Mouse (Mus musculus) adrenal gland (tissue): ENCODE data around the gene Sox10.

ENCODE experiments used
- intact Hi-C: fragments of 180-260 bp; cut with DNase I; formaldehyde crosslinking; loops from one replicate; pipeline ENCODE4 v1.15.1; 2025
- long read RNA-seq, 2 experiments: library from polyadenylated mRNA; unstranded; transcript quantifications; one replicate each; pipeline ENCODE4 v2.0.0; 2020; ENCODE audit warnings: borderline replicate concordance in 1 of 2; ENCODE audit not compliant: insufficient replicate concordance in 1 of 2

The Sox10 gene
- long read RNA-seq, experiment 1, result 0 reads
- long read RNA-seq, experiment 2, partial matches to known transcripts, result 0 of 1 reads
- long read RNA-seq, experiment 2, other reads (novel, unspliced or antisense), result 0 of 1 reads

- intact Hi-C loops, result no loop called here
Observed at GRCm38 (mm10) chr15:79165140-79165539, at the start of gene Sox10. TSS of gene Sox10 (minus strand) at chr15:79165240.

DNA sequence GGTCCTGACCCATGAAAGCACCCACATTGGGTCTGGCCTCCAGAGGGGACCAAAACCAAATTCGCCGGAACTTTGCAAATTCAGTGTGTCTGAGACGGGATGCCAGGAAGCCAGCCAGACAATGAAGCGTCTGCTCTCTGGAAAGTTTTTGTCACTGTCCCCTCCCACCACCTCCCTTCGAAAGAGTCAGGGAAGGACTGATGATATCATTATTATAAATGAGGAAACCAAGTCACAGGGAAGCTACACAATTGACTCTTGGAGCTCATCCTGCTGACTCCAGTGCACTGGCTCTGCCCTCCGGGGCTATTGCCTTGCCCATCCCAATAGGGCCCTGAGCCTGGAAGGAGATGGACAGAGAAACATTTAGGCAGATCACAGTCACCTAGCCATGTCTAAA lies 48.6 kb upstream of the Sox10 start:
- intact Hi-C loops, result no loop called here

GRCm38 (mm10) chr15:79212750-79213446 lies 47.9 kb upstream of the Sox10 start:
- intact Hi-C loops, result no loop called here

GRCm38 (mm10) chr15:79210357-79210756 lies 45.3 kb upstream of the Sox10 start:
- intact Hi-C loops, result no loop called here

DNA sequence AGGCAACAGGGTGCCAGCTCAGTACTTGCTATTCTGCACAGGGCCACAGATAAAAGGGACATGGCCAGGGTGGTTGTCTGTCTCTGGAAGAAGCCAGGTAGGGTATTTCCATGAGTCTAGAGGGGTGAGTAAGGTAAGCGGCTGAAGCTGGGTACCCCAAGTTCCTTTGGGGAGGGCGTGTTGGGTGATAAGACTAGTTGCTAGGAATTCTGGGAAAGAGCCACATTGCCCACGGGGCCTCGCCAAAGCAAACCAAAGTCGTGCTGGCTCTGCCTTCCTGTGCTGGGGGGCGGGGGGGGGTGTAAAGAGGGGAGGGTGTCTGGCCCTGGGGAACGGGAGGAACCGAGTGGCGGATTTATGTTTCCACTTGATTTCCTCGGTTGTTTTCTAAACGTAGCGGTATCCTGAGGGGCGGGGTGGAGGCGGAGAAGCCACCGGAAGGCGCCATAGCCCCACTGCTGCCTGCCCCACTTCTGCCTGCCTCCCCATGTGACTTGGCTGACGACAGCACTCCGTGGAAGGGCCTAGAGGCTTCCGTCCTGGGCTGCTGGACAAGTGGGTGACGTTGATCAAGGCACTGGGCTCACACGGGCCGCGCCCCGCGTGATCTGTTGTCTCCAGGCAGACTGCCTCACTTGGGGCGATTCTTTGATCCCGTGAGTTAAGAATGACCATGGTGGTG lies 43.9 kb upstream of the Sox10 start:
- intact Hi-C loops, result no loop called here

DNA sequence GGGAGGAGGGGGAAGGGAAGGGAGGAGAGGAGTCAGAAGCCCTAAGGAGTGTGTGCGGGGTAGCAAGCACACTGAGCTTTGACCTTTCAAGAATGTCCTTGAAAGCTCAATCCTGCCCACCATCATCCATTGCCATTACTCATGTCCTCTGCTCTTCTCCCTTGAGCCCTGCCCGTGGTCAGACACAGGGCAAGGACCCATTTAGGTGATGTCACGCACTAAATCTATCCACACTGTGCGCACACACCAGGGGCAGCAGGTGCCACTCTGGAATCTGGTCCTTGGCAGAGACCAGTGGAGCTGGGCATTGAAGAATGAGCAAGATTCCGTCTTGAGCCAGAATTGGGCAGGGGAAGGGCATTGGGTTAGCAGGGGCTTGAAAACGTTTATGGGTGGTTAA lies 43.2 kb upstream of the Sox10 start:
- intact Hi-C loops, result no loop called here

- intact Hi-C loops, result no loop called here
Observed at GRCm38 (mm10) chr15:79202575-79202974, 37.5 kb upstream of the Sox10 start.

- intact Hi-C loops, result no loop called here
Observed at GRCm38 (mm10) chr15:79201491-79202150, 36.6 kb upstream of the Sox10 start.

- intact Hi-C loops, result no loop called here
Observed at GRCm38 (mm10) chr15:79199390-79199976, 34.4 kb upstream of the Sox10 start.

- intact Hi-C loops, result no loop called here
Observed at GRCm38 (mm10) chr15:79195492-79195891, 30.5 kb upstream of the Sox10 start.

GRCm38 (mm10) chr15:79194946-79195345 lies 29.9 kb upstream of the Sox10 start:
- intact Hi-C loops, result no loop called here

- intact Hi-C loops, result no loop called here
Observed at GRCm38 (mm10) chr15:79194048-79194447, 29.0 kb upstream of the Sox10 start.

DNA sequence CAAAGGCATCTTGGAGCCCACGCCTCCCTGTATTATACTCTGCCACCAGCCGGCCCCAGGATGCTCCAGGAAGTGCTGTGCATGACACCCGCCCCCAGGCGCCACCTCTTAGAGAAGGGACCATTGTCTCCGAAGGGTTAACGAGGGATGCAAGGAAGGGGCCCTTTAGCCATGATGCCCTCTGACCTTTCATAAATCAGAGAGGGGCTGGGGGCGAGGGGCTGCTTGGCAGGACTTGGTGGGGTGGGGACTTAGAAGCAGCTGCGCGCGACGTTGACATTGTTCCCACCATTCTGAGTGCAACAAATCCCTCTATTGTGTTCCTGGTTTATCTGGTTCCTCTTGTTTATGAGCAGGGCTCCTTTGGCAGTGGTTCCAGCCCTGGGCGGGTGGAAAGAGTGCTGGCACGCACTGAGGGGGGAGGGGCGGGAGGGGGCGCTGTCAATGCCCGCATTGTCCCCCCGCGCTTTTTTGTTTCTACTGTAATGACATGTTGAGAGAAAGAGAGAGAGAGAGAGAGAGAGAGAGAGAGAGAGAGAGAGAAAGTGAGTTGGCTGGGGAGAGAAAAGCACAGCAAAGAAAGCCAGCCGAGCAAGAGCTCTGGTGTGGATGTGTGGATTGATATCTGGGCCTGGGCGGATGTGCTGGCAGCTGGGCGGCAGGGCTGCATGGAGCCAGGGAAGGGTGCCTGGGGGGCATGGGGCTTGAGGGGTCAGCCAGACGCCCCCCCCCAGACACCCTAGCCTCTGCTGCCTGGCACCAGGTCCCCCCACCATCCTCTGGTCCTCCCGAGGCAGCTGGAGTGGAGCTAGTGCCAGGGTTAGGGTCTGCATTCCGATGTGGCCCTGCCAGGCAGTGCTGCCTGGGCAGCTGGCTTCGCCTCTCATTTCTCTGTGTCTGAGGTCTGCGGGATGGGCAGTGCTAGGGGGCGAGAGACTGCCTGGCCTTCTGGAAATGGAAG lies 28.1 kb upstream of the Sox10 start:
- intact Hi-C loops, result no loop called here

- intact Hi-C loops, result no loop called here
Observed at GRCm38 (mm10) chr15:79192450-79192849, 27.4 kb upstream of the Sox10 start.

- intact Hi-C loops, result no loop called here
Observed at GRCm38 (mm10) chr15:79191426-79191825, 26.4 kb upstream of the Sox10 start.

DNA sequence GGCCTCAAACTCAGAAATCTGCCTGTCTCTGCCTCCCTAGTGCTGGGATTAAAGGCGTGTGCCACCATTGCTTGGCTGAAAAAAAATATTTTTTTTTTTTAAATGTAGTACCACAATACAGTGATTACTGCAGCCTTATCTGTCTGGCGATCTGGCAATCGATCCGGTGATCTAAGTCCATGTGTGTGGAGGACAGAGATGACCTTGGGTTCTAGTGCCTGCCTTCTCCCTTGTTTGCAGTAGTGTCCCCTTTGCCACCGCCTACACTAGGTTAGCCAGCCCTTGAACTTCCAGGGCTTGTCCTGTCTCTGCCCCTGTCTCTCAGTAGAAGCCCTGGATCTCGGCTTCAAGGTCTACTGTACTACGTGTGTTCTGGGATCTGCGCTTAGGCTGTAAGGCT lies 22.8 kb upstream of the Sox10 start:
- intact Hi-C loops, result no loop called here

DNA sequence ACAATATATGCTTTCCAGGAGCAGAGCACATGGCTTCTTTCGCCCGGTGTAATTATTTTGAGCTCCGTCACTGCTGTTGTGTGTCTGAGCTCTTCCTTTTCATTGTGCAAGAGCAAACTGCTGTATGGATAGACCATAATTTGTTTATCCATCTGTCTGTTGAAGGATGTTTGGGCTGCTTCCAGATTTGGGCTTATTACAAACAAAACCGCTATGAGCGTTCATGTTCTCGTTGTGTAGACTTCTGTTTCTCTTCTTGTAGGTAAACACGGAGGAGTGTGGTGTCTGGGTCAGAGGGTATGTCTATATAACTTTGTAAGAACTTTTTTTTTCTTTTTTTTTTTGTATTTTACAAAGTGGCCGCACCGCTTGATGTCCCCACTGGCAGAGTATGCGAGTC lies 20.2 kb upstream of the Sox10 start:
- intact Hi-C loops, result no loop called here

- intact Hi-C loops, result no loop called here
Observed at GRCm38 (mm10) chr15:79176905-79177304, 11.9 kb upstream of the Sox10 start.

DNA sequence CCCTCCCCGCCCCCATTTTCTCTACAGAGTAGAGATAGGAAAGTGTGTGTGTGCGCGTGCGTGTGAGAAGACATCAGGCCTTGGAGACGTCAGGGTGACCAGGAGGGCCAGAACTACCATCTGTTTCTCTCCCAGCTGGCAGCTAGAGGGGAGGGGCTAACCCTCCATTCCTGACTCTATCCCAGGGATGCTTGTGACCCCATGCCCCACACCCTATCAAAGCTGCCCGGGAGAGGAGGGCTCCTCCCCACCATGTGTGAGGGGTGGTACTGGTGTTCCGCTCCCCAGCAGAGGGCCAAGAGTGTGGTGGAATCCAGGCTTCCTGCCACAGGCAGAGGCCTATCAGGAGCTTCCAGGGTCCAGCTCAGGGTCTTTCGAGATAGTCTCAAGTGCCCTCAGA lies 1.7 kb upstream of the Sox10 start:
- intact Hi-C loops, result no loop called here

GRCm38 (mm10) chr15:79164251-79164650 lies 789 bp downstream of the Sox10 start:
- intact Hi-C loops, result no loop called here

DNA sequence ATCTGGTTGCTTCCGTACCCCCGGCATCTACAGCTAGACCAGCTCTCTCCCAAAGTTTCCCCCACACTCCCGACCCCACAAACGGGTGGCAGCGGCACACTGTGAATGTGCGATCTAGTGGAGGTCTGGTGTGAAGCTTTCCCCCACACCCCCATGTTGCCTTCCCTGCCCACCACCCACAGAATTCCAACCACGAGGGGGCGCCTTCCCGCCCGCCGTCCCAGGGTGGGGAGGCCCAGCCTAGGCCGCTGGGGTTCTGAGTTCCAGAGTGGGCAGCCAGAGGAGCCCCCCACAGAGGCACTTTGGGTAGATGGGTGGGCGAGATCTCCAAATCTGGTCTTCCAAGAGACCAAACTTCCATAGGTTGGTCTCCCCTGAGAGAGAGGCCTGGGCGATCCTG lies 2.2 kb downstream of the Sox10 start:
- intact Hi-C loops, result no loop called here
